Mouse (Mus musculus): Measurements from ENCODE around the gene Fzr1. TPM values are rescaled to one million over a fixed set of nuclear protein-coding genes. Genes with fewer than 3 reads are reported as not detected.

Fzr1 gene
- polyA plus RNA-seq (2017; shearing (Covaris generic)), result 10 to 100 TPM; 69.7 to 78.9 TPM

DNA sequence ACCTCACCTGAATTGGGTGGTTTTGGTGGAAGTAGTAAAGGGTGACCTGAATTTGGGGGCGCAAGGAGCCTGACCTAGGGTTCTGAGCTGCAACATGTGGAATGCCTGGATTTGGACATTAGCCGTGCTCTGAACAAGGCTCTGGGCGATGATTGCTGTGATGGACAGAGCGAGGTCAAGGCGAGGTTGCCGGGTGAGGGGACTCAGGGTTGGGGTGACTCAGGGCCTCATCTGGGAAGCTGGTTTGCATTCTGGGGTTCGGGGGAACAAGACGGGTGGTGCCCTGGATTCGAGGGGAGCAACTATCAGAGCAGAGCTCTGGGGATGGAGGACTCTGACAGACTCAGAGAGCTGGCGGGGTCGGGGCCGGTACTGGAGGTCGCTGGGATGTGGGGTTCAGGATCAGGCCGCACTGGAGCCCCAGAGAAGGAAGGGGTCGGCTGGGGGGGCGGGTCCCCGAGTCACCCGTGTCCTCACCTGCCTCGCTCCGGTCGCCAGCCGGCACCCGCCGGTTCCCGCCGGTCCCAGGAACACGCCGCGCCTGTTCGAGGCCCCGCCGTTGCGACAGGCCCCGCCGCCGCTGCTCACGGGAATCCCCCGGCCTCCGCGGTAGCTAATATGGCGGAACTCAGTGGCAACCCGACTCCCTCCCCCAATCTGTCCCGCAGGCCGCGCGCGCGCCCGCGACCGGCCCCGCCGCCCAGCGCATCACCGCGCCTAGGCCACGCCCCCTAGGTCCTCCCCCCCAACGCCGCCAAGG, at the start of gene Fzr1:
Gene Fzr1, minus strand, starts transcription at position 724 of the 760 bp plus-strand sequence.

DNA sequence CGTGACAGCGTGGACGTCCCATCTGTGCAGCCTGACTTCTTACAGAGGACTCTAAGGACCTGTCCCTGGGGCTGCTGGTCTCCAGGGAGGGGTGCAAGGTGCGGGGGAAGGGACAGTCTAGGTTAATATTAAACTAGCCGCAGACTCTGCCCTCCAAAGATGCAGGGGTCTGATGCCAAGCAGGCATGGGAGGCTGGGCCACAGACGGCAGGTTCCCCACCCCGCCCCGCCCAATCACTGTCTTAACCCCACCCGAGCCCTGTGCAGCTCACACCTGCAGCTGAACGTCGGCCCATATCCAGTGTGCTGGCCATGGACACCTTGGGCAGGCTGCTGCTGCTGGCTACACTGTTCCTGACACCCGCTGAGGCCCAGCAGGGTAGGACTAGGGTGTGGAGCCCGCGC, 14.5 kb upstream of the Fzr1 start, which contains the start of gene Smim24:
Gene Smim24, plus strand, starts transcription at position 271 of the 405 bp plus-strand sequence.

DNA sequence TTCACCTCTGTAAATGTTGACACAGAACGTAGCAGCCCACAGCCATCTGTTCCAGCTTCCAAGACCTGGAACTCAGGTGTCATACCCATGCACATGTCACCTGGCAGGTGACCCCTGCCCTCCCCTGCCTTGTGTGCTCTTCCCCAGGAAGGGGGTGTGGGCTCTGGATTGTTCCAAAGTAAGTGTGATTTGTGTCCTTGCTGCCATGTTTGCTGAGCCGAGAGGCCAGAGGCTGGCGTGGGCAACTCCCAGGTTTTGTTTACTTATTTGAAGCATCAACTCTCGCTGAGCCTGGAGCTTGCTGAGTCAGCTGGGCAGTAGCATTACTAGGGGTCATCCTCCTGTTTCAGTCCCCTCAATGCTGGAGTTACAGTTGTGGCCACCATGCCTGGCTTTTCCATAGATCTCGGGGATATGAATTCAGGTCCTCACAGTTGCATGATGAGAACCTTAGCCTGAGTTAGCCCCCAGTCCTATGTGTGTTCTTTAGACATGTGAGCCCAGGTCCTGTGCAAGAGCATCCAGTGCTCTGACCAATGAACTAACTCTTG, 10.3 kb upstream of the Fzr1 start, which contains the start of gene Gm48552:
Gene Gm48552, plus strand, starts transcription at position 501 of the 551 bp plus-strand sequence.

DNA sequence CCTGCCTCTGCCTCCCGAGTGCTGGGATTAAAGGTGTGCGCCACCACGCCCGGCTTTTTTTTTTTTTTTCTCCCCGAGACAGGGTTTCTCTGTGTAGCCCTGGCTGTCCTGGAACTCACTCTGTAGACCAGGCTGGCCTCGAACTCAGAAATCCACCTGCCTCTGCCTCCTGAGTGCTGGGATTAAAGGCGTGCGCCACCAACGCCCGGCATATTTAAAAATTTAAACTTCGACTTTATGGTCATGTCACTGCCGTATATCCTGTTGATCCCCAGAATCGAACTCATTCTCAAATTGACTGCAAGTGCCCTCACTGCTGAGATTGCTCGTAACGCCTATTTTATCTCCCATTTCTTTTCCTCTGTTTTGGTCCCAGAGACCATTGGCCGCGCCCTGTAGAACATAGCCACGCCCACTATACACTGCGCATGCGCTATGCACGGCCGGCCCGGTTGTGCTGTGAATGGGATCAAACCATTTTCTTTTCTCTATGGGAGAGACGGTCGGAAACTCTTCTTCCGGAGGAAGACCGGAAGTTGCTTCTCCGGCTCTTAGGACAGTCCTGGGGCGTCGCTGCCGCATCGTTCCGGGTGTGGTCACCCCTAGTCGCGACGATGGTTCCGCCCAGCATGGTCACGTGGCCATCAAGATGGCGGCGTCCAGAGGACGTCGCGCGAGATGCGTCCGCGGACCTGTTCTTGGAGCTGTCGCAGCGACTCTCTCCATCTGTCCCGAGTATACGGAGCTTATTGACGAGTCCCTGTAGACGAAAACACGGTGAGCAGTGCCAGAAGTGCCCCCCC, 5.7 kb upstream of the Fzr1 start, which contains the start of the genes Dohh and Gm48551:
Gene Dohh, plus strand, starts transcription at position 627 of the 803 bp plus-strand sequence.
Gene Gm48551, plus strand, starts transcription at position 665 of the 803 bp plus-strand sequence.

DNA sequence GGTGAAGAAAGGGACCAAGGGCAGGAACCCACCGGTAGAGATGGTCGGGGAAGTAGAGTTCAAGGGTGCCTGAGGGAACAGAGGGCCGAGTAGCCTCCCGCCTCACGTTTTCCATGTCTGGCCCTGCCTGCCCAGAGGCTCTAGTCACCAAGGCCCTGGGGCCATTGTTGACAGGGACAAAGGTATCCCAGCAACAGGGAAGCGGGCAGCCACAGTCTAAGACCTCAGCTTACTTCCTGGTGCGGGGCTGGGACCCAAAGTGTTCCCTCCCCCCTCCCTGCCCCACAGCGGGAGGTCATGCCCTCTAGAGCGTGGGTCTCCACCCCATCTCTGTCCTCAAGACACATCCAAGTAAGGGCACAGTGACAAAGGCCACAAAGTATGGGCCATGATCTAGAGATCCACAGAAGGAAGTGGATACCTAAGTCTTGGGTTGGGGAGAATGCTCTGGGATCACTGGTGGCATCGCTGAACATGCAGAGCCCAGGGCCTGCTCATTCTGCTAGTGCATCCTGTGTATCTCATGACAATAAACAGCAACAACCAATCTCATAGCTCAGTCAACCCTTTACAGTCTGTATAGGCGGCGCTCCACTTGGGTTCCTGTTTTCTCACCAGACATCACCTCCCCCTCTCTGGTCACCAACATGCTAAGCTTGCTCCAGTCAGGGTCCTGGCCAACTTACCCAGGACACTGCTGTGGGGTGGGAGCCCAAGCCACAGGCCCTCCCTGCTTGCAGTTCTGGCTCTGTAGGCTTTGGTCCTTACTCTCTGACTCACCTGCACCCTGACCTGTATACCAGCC, 12.4 kb downstream of the Fzr1 start, which contains the start of gene 4930404N11Rik:
Gene 4930404N11Rik, minus strand, starts transcription at position 145 of the 805 bp plus-strand sequence.

DNA sequence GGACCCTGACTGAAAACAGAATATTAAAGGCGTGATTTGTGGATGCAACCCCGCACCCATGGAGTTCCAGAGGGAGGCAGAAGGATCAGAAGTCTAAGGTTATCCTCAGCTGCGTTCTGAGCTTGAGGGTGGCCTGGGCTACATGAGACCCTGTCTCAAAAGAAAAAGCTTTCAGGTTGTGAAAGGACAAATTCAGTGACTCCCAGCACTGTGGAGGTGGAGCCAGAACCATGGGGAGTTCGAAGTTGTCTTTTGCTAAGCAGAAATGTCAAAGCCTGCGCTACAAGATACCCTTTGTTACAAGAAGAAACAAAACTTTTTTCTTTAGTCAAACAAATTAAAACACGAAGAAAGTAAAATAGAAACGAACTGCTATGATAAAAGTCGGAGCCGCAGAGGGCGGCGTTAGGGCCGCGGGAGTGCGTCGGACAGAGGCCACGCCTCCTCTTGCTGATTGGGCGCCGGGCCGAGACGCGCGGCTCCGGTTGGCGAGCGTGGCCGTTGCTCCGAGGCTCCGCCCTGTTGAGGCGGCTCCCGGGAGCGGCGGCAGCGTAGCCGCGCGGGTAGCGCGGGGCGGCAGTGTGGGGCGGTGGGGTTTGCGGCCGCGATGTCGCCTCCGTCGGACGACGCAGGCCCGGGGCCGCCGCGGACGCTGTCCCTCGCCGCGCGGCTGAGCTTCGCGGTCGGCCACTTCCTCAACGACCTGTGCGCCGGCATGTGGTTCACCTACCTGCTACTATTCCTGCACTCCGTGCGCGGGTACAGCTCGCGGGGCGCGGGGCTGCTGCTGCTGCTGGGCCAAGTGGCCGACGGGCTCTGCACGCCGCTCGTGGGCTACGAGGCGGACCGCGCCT, 21.1 kb downstream of the Fzr1 start, which contains the start of gene Mfsd12:
Gene Mfsd12, plus strand, starts transcription at position 501 of the 854 bp plus-strand sequence.

DNA sequence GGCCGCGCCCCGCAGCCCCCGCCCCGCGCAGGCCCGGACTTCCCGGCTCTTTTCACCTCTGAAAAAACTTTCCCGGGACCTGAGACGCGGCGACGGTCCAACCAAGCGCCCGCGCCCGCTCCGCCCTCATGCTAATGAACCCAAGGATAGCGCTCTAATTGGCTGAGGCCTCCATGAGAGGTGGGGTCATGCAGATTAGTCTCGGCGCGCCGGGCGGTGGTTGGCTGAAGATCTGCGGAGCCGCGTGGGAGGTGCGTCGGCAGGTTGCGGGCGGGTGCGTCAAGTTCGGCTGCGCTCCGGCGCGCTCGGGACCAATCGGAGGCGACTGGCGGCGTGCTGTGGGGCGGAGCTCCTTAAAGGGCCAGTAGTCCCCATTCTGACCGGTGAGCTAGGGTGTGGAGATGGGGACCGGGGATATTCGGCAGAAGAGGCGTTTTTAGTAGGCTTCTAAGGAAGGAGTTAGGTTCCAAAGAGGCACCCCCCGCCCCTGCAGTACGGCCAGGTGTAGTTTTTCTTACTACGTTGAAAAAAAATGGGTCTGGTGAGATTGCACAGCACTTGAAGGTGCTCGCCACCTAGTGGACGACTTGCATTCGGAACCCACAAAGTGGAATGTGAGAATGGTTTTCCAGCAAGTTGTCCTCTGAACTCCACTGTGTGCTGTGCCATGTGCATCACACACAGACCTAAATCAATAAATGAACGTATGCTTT, 27.8 kb downstream of the Fzr1 start, which contains the start of gene Hmg20b:
Gene Hmg20b, minus strand, starts transcription at position 130 of the 713 bp plus-strand sequence.

DNA sequence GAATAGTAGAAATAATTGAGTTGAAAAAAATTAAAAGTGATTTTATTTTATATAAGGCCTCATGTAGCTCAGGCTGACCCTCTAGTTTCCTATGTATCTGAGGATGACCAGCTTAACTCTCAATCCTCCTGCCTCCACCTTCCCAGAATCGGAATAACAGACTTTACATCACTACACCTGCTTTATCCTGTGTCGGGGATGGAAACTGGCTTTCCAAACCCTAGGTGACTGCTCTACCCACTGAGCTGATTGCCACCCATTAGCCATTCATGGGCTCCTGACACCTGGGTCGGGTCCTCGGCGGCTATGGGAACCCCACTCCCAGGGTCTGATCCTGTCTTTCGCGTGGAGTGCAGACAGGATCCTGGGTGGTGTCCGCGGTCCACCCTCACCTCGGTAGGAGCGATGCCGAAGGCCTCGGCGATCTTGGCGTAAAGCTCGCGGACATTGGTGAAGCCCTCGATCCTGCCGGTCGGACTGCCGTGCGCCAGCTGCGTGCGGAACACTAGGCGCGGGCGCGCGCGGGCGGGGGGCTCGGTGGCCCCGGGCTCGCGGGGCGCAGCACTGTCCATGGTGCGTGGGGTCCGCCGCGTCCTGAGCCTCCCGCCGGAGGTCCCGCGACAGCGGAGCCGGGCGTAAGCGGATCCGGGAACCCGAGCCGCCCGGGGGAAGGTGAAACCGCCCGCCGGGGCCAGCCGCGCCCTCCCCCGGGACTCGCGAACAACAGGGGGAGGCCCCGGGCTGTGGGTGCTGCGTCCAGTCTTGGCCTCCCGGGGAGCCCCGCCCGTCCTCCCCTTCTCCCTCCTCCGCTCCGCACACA, 35.4 kb downstream of the Fzr1 start, which contains the start of gene Gipc3:
Gene Gipc3, minus strand, starts transcription at position 581 of the 820 bp plus-strand sequence.

DNA sequence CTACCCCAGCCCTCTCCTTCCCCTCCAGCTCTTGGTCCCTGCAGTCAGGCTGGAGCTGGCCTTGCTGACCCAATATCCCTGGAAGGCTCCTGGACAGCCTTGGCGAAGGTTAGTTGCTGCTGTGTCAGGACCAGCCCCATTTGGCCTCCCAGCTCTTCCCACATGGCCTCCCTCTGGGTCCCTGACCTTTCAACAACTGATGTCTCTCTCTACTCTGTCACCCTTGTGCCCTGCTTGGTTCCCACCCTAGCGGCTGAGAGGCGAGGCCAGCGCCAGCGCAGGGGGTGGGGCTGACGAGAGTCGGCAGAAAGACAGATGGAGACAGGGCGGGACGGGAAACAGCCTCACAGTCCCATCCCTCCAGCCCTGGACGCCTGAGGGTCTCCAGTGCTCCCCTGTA, 49.9 kb downstream of the Fzr1 start, which contains the start of gene Tbxa2r:
Gene Tbxa2r, plus strand, starts transcription at position 346 of the 400 bp plus-strand sequence.

DNA sequence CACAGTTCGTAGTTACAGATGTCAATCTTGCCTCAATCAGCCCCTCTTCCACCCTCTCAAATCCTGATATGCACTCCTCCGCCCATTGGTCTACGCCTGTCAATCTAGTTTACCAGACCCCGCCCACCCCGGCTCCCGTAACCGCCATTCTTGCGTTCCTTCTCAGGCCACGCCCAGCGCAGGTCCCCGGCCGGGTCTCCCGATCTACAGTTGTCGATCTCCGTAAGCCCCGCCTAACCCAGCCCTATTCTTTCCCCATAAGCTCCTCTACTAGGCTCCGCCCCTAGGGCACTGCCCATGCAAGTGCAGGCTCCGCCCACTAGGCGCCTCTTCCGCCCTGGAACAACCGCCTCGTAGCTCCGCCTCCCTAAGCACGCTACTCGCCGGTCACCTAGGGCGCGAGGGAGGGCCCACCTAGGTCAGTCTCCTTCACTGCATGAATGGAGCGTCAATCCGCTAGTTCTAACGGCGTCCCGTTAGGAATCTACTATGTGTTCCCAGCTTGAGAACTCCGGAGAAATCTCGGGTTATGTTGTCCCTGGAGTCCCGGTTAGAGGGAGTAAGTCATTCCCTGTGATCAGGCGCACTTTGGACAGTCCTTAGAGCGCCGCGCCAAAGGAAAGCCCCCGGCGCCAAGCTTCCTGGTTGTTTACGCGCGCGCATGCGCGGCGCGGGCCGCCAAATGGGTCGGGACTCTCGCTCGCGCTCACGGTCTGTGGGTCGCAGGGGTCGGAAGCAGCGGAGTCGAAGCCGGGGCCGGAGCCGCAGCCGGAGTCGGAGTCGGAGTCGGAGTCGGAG, 57.6 kb downstream of the Fzr1 start, which contains the start of gene Cactin:
Gene Cactin, plus strand, starts transcription at position 554 of the 798 bp plus-strand sequence.

Other genes with a start within 250 kb of the Fzr1 start
- gene Zbtb7a, start 243.3 kb downstream of the Fzr1 start, polyA plus RNA-seq (2017; shearing (Covaris generic)), result 10 to 100 TPM; 69.4 to 76.2 TPM
- gene Pias4, start 210.6 kb downstream of the Fzr1 start, polyA plus RNA-seq (2017; shearing (Covaris generic)), result 10 to 100 TPM; 42.8 to 50.1 TPM
- 100 to 1,000 TPM; 640 to 647 TPM for gene Eef2, start 201.9 kb downstream of the Fzr1 start, polyA plus RNA-seq (2017; shearing (Covaris generic))
- gene Dapk3, start 195.5 kb downstream of the Fzr1 start, polyA plus RNA-seq (2017; shearing (Covaris generic)), result 100 to 1,000 TPM in 1 of 2 experiments, 10 to 100 TPM in 1; 95.7 to 104 TPM
- gene 4930442H23Rik, start 194.7 kb downstream of the Fzr1 start, polyA plus RNA-seq (2017; shearing (Covaris generic)), result not detected
- gene Nmrk2, start 176.5 kb downstream of the Fzr1 start, polyA plus RNA-seq (2017; shearing (Covaris generic)), result under 1 TPM; 0.19 to 0.47 TPM
- 1 to 10 TPM; 5.7 to 5.8 TPM for gene Atcay, start 147.7 kb downstream of the Fzr1 start, polyA plus RNA-seq (2017; shearing (Covaris generic))
- gene Zfr2, start 145.4 kb downstream of the Fzr1 start, polyA plus RNA-seq (2017; shearing (Covaris generic)), result 1 to 10 TPM; 3.9 to 5.0 TPM
- gene Matk, start 125.6 kb downstream of the Fzr1 start, polyA plus RNA-seq (2017; shearing (Covaris generic)), result 100 to 1,000 TPM in 1 of 2 experiments, 10 to 100 TPM in 1; 63.7 to 239 TPM
- gene Mrpl54, start 111.6 kb downstream of the Fzr1 start, polyA plus RNA-seq (2017; shearing (Covaris generic)), result 100 to 1,000 TPM; 153 to 154 TPM
- 10 to 100 TPM; 33.8 to 50.0 TPM for gene Apba3, start 111.6 kb downstream of the Fzr1 start, polyA plus RNA-seq (2017; shearing (Covaris generic))
- 10 to 100 TPM in 1 of 2 experiments, 1 to 10 TPM in 1; 9.8 to 36.0 TPM for gene Tjp3, start 86.9 kb downstream of the Fzr1 start, polyA plus RNA-seq (2017; shearing (Covaris generic))
- gene Pip5k1c, start 85.6 kb downstream of the Fzr1 start, polyA plus RNA-seq (2017; shearing (Covaris generic)), result 10 to 100 TPM; 67.4 to 88.0 TPM
- 10 to 100 TPM; 44.2 to 64.0 TPM for gene Cactin, start 57.4 kb downstream of the Fzr1 start, polyA plus RNA-seq (2017; shearing (Covaris generic))
- gene Tbxa2r, start 49.8 kb downstream of the Fzr1 start, polyA plus RNA-seq (2017; shearing (Covaris generic)), result 10 to 100 TPM; 48.0 to 67.1 TPM
- under 1 TPM; 0.05 to 0.08 TPM for gene Gipc3, start 35.2 kb downstream of the Fzr1 start, polyA plus RNA-seq (2017; shearing (Covaris generic))
- gene Hmg20b, start 28.0 kb downstream of the Fzr1 start, polyA plus RNA-seq (2017; shearing (Covaris generic)), result 10 to 100 TPM; 44.4 to 50.7 TPM
- gene Mfsd12, start 21.0 kb downstream of the Fzr1 start, polyA plus RNA-seq (2017; shearing (Covaris generic)), result 1 to 10 TPM; 3.7 to 4.0 TPM
- gene 4930404N11Rik, start 12.7 kb downstream of the Fzr1 start, polyA plus RNA-seq (2017; shearing (Covaris generic)), result 1 to 10 TPM in 1 of 2 experiments, under 1 TPM in 1; 0.68 to 1.5 TPM
- gene Dohh, start 5.9 kb upstream of the Fzr1 start, polyA plus RNA-seq (2017; shearing (Covaris generic)), result 10 to 100 TPM; 35.0 to 35.8 TPM
- gene Gm48551, start 6.0 kb upstream of the Fzr1 start, polyA plus RNA-seq (2017; shearing (Covaris generic)), result 1 to 10 TPM; 2.2 to 4.9 TPM
- gene Gm48552, start 10.5 kb upstream of the Fzr1 start, polyA plus RNA-seq (2017; shearing (Covaris generic)), result 1 to 10 TPM; 1.1 to 1.6 TPM
- 10 to 100 TPM in 1 of 2 experiments, 1 to 10 TPM in 1; 6.3 to 12.2 TPM for gene Smim24, start 14.5 kb upstream of the Fzr1 start, polyA plus RNA-seq (2017; shearing (Covaris generic))
- gene Nfic, start 77.1 kb upstream of the Fzr1 start, polyA plus RNA-seq (2017; shearing (Covaris generic)), result 10 to 100 TPM; 14.8 to 22.7 TPM
- gene Celf5, start 104.2 kb upstream of the Fzr1 start, polyA plus RNA-seq (2017; shearing (Covaris generic)), result under 1 TPM; 0.14 to 0.73 TPM
- gene Ncln, start 117.9 kb upstream of the Fzr1 start, polyA plus RNA-seq (2017; shearing (Covaris generic)), result 10 to 100 TPM; 78.9 to 96.7 TPM
- 10 to 100 TPM; 64.8 to 91.5 TPM for gene S1pr4, start 121.6 kb upstream of the Fzr1 start, polyA plus RNA-seq (2017; shearing (Covaris generic))
- 10 to 100 TPM; 29.2 to 77.3 TPM for gene Gna15, start 145.7 kb upstream of the Fzr1 start, polyA plus RNA-seq (2017; shearing (Covaris generic))
- gene Gna11, start 166.7 kb upstream of the Fzr1 start, polyA plus RNA-seq (2017; shearing (Covaris generic)), result 10 to 100 TPM; 18.6 to 21.0 TPM
- 1,000 to 10,000 TPM; 1,214 to 1,244 TPM for gene Aes, start 181.0 kb upstream of the Fzr1 start, polyA plus RNA-seq (2017; shearing (Covaris generic))
- 1 to 10 TPM; 1.1 to 2.0 TPM for gene Tle2, start 196.0 kb upstream of the Fzr1 start, polyA plus RNA-seq (2017; shearing (Covaris generic))
- under 1 TPM; 0.43 to 0.88 TPM for gene Tle6, start 222.6 kb upstream of the Fzr1 start, polyA plus RNA-seq (2017; shearing (Covaris generic))
- 1 to 10 TPM in 1 of 2 experiments, under 1 TPM in 1; 0.72 to 3.1 TPM for gene BC025920, start 227.8 kb upstream of the Fzr1 start, polyA plus RNA-seq (2017; shearing (Covaris generic))
- 10 to 100 TPM; 10.7 to 20.6 TPM for gene Sirt6, start 249.3 kb upstream of the Fzr1 start, polyA plus RNA-seq (2017; shearing (Covaris generic))